Mouse (Mus musculus) heart, adult 2 months (tissue): ENCODE measurements around the gene Palld.

ENCODE experiments used
- CTCF ChIP-seq: fragments of 200-600 bp; IDR thresholded peaks from 2 replicates; pipeline ENCODE4 v1.8.1; 2022; ENCODE audit warnings: antibody characterized with exemption, mild to moderate bottlenecking, moderate library complexity
- EP300 ChIP-seq: fragments of 200-500 bp; IDR thresholded peaks from 2 replicates; pipeline ENCODE4 v1.6.1; 2011; ENCODE audit warnings: low read depth, low read length, control low read depth; ENCODE audit not compliant: insufficient read depth
- POLR2A ChIP-seq: fragments of 200-500 bp; IDR thresholded peaks from 2 replicates; pipeline ENCODE4 v1.6.1; 2011; ENCODE audit warnings: mild to moderate bottlenecking, low read depth, low read length, control low read depth; ENCODE audit not compliant: insufficient read depth

DNA sequence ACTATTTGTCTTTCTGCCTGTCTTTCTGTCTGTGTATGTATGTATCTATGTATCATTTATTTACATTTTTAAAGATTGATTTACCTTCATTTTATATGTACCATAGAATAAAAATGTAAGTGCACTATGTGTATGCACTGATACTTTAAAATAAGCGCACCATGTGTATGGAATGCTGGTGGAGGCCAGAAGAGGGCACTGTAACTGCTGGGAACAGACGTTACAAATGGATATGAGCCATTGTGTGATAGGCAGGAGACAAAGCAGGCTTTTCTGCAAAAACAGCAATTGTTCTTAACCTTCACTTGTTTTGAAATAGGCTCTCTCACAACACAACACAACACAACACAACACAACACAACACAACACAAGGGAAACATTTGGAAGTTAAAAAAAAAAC, 203.5 kb downstream of the Palld start:
- TF ChIP-seq CTCF (peak; percentile 61), POLR2A (no peak), EP300 (no peak)
